Mouse (Mus musculus): Measurements from ENCODE around the gene Slc35a3. TPM values are rescaled to one million over a fixed set of nuclear protein-coding genes. Genes with fewer than 3 reads are reported as not detected.

The Slc35a3 gene
- polyA plus RNA-seq, 1 experiment: 16.2 TPM

GRCm38 (mm10) chr3:116622641-116623040 is 90.0 kb downstream of the Slc35a3 start:
- TF ChIP-seq GATA1 (IDR thresholded peaks at IDR 0.05; ENCODE audit: low read length): no peak

GRCm38 (mm10) chr3:116620636-116621370 is 91.8 kb downstream of the Slc35a3 start:
- no peak for TF ChIP-seq GATA1 (IDR thresholded peaks at IDR 0.05; ENCODE audit: low read length)

Other genes with a start within 250 kb of the Slc35a3 start
- gene Rtca, start 204.6 kb downstream of the Slc35a3 start, polyA plus RNA-seq (2012): 60.2 and 84.9 TPM in 2 replicates
- 1.2 and 1.4 TPM in 2 replicates for gene Dbt, start 199.8 kb downstream of the Slc35a3 start, polyA plus RNA-seq (2012)
- gene Lrrc39, start 149.9 kb downstream of the Slc35a3 start, polyA plus RNA-seq (2012): not detected in 2 replicates
- 6.1 and 8.8 TPM in 2 replicates for gene Sass6, start 117.8 kb downstream of the Slc35a3 start, polyA plus RNA-seq (2012)
- gene Trmt13, start 98.2 kb downstream of the Slc35a3 start, polyA plus RNA-seq (2012): 1.6 and 2.2 TPM in 2 replicates
- gene Mfsd14a, start 50.2 kb downstream of the Slc35a3 start, polyA plus RNA-seq (2012): 14.7 and 20.6 TPM in 2 replicates
- not detected in 2 replicates for gene Gm43191, start 31.6 kb downstream of the Slc35a3 start, polyA plus RNA-seq (2012)
- 0.90 and 0.92 TPM in 2 replicates for gene Agl, start 95.3 kb upstream of the Slc35a3 start, polyA plus RNA-seq (2012)
- 5.2 and 22.9 TPM in 2 replicates for gene Frrs1, start 146.6 kb upstream of the Slc35a3 start, polyA plus RNA-seq (2012)

Data from G1E-ER4 (cell line).